ENCODE assay signal across 8 mouse cellular contexts in genomic region chr11:49900962-49901658, GRCm38 (mm10). TPM values are rescaled to one million over a fixed set of nuclear protein-coding genes. Genes with fewer than 3 reads are reported as not detected.
DNase-seq lines count a peak whose midpoint lies in the region; ATAC-seq and TF ChIP-seq lines count a peak whose summit lies in the region.

No protein-coding gene starts in this region.

- TF ChIP-seq POLR2A in limb, embryonic 14.5 days (IDR thresholded peaks at IDR 0.05; ENCODE audit: borderline replicate concordance, extremely low read depth, insufficient read depth, insufficient read length) = no peak
- no peak for TF ChIP-seq POLR2A in lung, adult 2 months (IDR thresholded peaks at IDR 0.05; ENCODE audit: borderline replicate concordance, extremely low read depth, low read depth, low read length)

- no peak overlapping the region for H3K27ac ChIP-seq in lung, embryonic 15.5 days
- H3K27ac ChIP-seq in hindbrain, embryonic 11.5 days (ENCODE audit: low read depth, low read length) = no peak overlapping the region
- H3K27ac ChIP-seq in limb, embryonic 14.5 days (replicated peaks; ENCODE audit: low read depth, low read length) = no peak overlapping the region
- no peak overlapping the region for H3K27ac ChIP-seq in stomach, embryonic 15.5 days

- no peaks in the 10 kb centered on the region for H3K36me3 ChIP-seq in lung, embryonic 15.5 days
- no peaks in the 10 kb centered on the region for H3K36me3 ChIP-seq in hindbrain, embryonic 11.5 days (ENCODE audit: control insufficient read depth, insufficient read depth, low read length)
- H3K36me3 ChIP-seq in limb, embryonic 14.5 days (ENCODE audit: control insufficient read depth, insufficient read depth, low read length) = no peaks in the 10 kb centered on the region
- H3K36me3 ChIP-seq in stomach, embryonic 15.5 days = no peaks in the 10 kb centered on the region

- 17% methylated on average over 15 of the region's 15 CpGs for WGBS in lung, embryonic 15.5 days
- WGBS in hindbrain, embryonic 11.5 days = 24% methylated on average over 15 of the region's 15 CpGs
- 17% methylated on average over 15 of the region's 15 CpGs for WGBS in limb, embryonic 14.5 days
- 16% methylated on average over 15 of the region's 15 CpGs for WGBS in stomach, embryonic 15.5 days
- 26% methylated on average over 15 of the region's 15 CpGs for WGBS in lung, adult 2 months

- H3K4me2 ChIP-seq in lung, embryonic 15.5 days = peak overlapping the region; percentile 100
- peak overlapping the region; percentile 100 for H3K4me2 ChIP-seq in hindbrain, embryonic 11.5 days (replicated peaks; ENCODE audit: low read depth, low read length)
- H3K4me2 ChIP-seq in limb, embryonic 14.5 days (replicated peaks; ENCODE audit: low read depth, low read length, severe bottlenecking) = peak overlapping the region; percentile 99
- H3K4me2 ChIP-seq in stomach, embryonic 15.5 days = peak overlapping the region; percentile 100

- peak; percentile 36; the same call in 1 of the 2 replicates for ATAC-seq in lung, embryonic 15.5 days (ENCODE audit: borderline replicate concordance, extremely low read depth, low FRiP score, low TSS enrichment)
- peak; percentile 55 for ATAC-seq in hindbrain, embryonic 11.5 days (ENCODE audit: low FRiP score)
- 0 out of 2 replicates have a peak, but pooled peaks have one; percentile 16 for ATAC-seq in limb, embryonic 14.5 days (ENCODE audit: low FRiP score, low read depth)
- ATAC-seq in stomach, embryonic 15.5 days (ENCODE audit: insufficient read depth, low FRiP score, low read depth) = 0 out of 2 replicates have a peak, but pooled peaks have one; percentile 29

- H3K9ac ChIP-seq in lung, embryonic 15.5 days = no peak overlapping the region
- H3K9ac ChIP-seq in hindbrain, embryonic 11.5 days (ENCODE audit: low read depth, low read length) = peak overlapping the region; percentile 58; the same call in 1 of the 2 replicates
- peak overlapping the region; percentile 65; the same call in 1 of the 2 replicates for H3K9ac ChIP-seq in limb, embryonic 14.5 days (ENCODE audit: low read depth, low read length, severe bottlenecking)
- no peak overlapping the region for H3K9ac ChIP-seq in stomach, embryonic 15.5 days

- no peaks in the 10 kb centered on the region for H3K9me3 ChIP-seq in lung, embryonic 15.5 days
- no peaks in the 10 kb centered on the region for H3K9me3 ChIP-seq in hindbrain, embryonic 11.5 days (ENCODE audit: control insufficient read depth, low read length)
- peaks cover 6% of the 10 kb centered on the region; the same call in 1 of the 2 replicates for H3K9me3 ChIP-seq in limb, embryonic 14.5 days (ENCODE audit: control insufficient read depth, low read length)
- no peaks in the 10 kb centered on the region for H3K9me3 ChIP-seq in stomach, embryonic 15.5 days

- peaks cover 41% of the 10 kb centered on the region for H3K27me3 ChIP-seq in lung, embryonic 15.5 days
- H3K27me3 ChIP-seq in hindbrain, embryonic 11.5 days (ENCODE audit: control insufficient read depth, insufficient read depth, low read length) = peaks cover 18% of the 10 kb centered on the region
- H3K27me3 ChIP-seq in limb, embryonic 14.5 days (ENCODE audit: control insufficient read depth, insufficient read depth, low read length) = peaks cover 27% of the 10 kb centered on the region
- H3K27me3 ChIP-seq in stomach, embryonic 15.5 days (replicated peaks) = peaks cover 39% of the 10 kb centered on the region

- no peak for DNase-seq in lung, postnatal 25 days (ENCODE audit: low spot score)
- DNase-seq in hindbrain, embryonic 11.5 days (ENCODE audit: low spot score) = no peak
- no peak for DNase-seq in limb, embryonic 14.5 days (ENCODE audit: low spot score)
- DNase-seq in left cerebral cortex, adult 9 months (ENCODE audit: low spot score in 2 of 2) = no peak
- no peak for DNase-seq in lung, adult 2 months
- no peak for DNase-seq in right cerebral cortex, postnatal 36 days (ENCODE audit: low spot score in 2 of 2)

- H3K4me1 ChIP-seq in lung, embryonic 15.5 days = peaks cover 9% of the 10 kb centered on the region
- H3K4me1 ChIP-seq in hindbrain, embryonic 11.5 days (replicated peaks; ENCODE audit: control insufficient read depth, insufficient read depth, low read length) = peaks cover 5% of the 10 kb centered on the region
- H3K4me1 ChIP-seq in limb, embryonic 14.5 days (ENCODE audit: control insufficient read depth, insufficient read depth, low read length) = peaks cover 4% of the 10 kb centered on the region; the same call in 1 of the 2 replicates
- peaks cover 9% of the 10 kb centered on the region; the same call in 1 of the 2 replicates for H3K4me1 ChIP-seq in stomach, embryonic 15.5 days
- H3K4me1 ChIP-seq in lung, adult 2 months (ENCODE audit: control insufficient read depth, insufficient read depth, low read length) = no peaks in the 10 kb centered on the region

- H3K4me3 ChIP-seq in lung, embryonic 15.5 days = peak overlapping the region; percentile 59
- peak overlapping the region; percentile 54 for H3K4me3 ChIP-seq in hindbrain, embryonic 11.5 days (ENCODE audit: low read depth, low read length)
- H3K4me3 ChIP-seq in limb, embryonic 14.5 days (replicated peaks; ENCODE audit: low read length) = peak overlapping the region; percentile 61
- H3K4me3 ChIP-seq in stomach, embryonic 15.5 days (replicated peaks) = peak overlapping the region; percentile 60
- no peak overlapping the region for H3K4me3 ChIP-seq in lung, adult 2 months (replicated peaks; ENCODE audit: extremely low read depth, low read depth, low read length)

- no peak for TF ChIP-seq CTCF in lung, adult 2 months (IDR thresholded peaks at IDR 0.05; ENCODE audit: insufficient read depth, low read length)

RNA-seq across cellular contexts. Expression of gene Rasgef1c, which starts 0.5 kb away (rescaled TPM):
- polyA plus RNA-seq in lung, embryonic 15.5 days (2015; fragmentation: Nextera tagmentation; extraction: Ambion mirVana) = 0.09 and 0.15 TPM in 2 replicates
- 4.5 and 4.6 TPM in 2 replicates for polyA plus RNA-seq in hindbrain, embryonic 11.5 days (2014; fragmentation: Nextera tagmentation; extraction: Ambion mirVana)
- polyA plus RNA-seq in limb, embryonic 14.5 days (2012; rRNA removed) = 0.43 and 0.73 TPM in 2 replicates
- 0.34 and 0.88 TPM in 2 replicates for polyA plus RNA-seq in limb, embryonic 14.5 days (2014; fragmentation: Nextera tagmentation; extraction: Ambion mirVana)
- polyA plus RNA-seq in stomach, embryonic 15.5 days (2015; fragmentation: Nextera tagmentation; extraction: Ambion mirVana) = 0.49 and 0.84 TPM in 2 replicates
- 0.26 and 0.91 TPM in 2 replicates for polyA plus RNA-seq in lung, adult 2 months (2012; rRNA removed)

RNA-seq across cellular contexts. Expression of gene Mapk9, which starts 54.6 kb away (rescaled TPM):
- polyA plus RNA-seq in lung, embryonic 15.5 days (2015; fragmentation: Nextera tagmentation; extraction: Ambion mirVana) = 36.1 and 38.8 TPM in 2 replicates
- 49.3 and 52.9 TPM in 2 replicates for polyA plus RNA-seq in hindbrain, embryonic 11.5 days (2014; fragmentation: Nextera tagmentation; extraction: Ambion mirVana)
- 39.4 and 39.7 TPM in 2 replicates for polyA plus RNA-seq in limb, embryonic 14.5 days (2012; rRNA removed)
- 34.7 and 37.8 TPM in 2 replicates for polyA plus RNA-seq in limb, embryonic 14.5 days (2014; fragmentation: Nextera tagmentation; extraction: Ambion mirVana)
- 31.3 and 34.8 TPM in 2 replicates for polyA plus RNA-seq in stomach, embryonic 15.5 days (2015; fragmentation: Nextera tagmentation; extraction: Ambion mirVana)
- 18.5 and 22.9 TPM in 2 replicates for polyA plus RNA-seq in lung, adult 2 months (2012; rRNA removed)

Comparison
In these comparisons a context has a peak if more than half of its experiments do, and no peak if none do; other contexts are left out.
1. H3K9ac ChIP-seq: peak in hindbrain, embryonic 11.5 days (single experiment) and limb, embryonic 14.5 days (single experiment); none in lung, embryonic 15.5 days (single experiment) and stomach, embryonic 15.5 days (single experiment).
2. Peak in every context shown above with its lines, with median percentiles within 50 percentile points of each other: ATAC-seq and H3K4me2 ChIP-seq.